Mouse (Mus musculus) spleen, adult 18-20 months (tissue): Measurements from ENCODE around the gene Smok3b.

ENCODE experiments used
- DNase-seq, 2 experiments: peaks; one replicate each; pipeline ENCODE4 v3.0.0; 2022; ENCODE audit warnings: mixed read lengths in 2 of 2

The Smok3b gene

DNA sequence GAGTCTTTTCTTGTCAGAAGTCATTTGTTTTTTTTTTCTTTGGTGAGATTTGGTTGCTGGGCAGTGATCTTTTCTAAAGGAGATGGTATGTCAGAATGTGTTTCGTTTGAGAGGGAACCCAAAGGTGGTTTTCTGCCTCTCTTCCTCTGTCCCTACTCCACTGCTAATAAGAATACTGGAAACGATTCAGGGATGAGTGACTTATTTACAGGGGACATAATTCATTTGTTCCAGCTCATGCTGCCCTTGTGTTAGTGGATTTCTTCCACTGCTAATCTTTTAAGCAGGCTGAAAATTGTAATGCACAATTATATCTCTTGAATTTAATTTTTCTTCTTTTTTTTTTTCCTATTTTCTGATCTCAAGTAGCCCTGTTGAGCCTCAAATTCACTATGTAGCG, 65.6 kb downstream of the Smok3b start:
- no peak for DNase-seq

DNA sequence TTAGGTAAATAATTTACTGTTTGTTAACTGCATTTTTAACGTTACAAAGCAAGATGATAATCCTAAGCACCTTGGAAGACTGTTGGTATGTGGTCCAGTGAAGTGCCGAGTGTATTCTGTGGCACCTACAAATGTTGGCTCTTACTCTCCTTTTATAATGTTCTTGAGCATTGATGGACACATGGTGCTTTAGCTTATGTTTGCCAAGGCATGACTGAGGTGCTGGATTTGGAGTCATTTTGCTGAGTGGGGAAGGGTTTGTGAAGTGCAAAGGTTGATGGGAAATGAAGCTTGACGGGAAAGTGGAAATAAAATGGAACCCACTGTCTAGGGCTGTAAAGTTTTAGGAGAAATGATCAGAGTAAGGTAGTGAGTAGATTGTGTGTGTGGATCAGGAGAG, 67.1 kb downstream of the Smok3b start:
- no peak for DNase-seq

DNA sequence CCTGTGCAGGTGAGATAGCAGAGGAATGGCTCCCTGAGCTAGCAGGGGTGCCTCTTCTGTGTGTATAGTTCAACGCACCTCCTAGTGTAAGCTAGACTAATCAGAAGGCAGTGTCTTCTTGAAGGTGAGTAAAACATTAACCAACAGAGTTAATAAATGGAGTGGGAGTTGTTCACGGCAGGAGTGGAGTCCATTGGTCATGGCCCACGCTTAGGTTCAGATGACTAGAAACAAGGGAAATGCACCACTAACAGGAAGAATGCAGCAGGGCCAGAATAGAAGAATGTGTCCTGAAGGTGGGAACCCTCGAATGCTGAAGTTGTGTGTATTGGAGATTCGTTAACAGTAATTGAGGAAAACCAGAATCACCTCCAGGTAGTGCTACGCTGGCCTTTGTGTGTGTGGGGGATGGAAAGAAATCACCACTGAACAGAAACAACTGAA, 67.9 kb downstream of the Smok3b start:
- no peak for DNase-seq

DNA sequence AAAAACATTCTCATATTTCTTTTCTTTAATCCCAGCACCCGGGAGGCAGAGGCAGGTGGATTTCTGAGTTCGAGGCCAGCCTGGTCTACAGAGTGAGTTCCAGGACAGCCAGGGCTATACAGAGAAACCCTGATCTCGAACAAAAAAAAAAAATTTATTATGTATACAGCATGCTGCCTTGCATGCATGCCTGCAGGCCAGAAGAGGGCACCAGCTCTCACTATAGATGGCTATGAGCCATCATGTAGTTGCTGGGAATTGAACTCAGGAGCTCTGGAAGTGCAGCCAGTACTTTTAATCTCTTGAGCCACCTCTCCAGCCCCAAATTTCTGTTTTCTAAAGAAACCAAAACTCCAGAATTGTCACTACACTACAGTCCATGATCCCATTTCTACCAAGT, 69.0 kb downstream of the Smok3b start:
- DNase-seq = peak in 1 of 2 experiments; percentile 5

DNA sequence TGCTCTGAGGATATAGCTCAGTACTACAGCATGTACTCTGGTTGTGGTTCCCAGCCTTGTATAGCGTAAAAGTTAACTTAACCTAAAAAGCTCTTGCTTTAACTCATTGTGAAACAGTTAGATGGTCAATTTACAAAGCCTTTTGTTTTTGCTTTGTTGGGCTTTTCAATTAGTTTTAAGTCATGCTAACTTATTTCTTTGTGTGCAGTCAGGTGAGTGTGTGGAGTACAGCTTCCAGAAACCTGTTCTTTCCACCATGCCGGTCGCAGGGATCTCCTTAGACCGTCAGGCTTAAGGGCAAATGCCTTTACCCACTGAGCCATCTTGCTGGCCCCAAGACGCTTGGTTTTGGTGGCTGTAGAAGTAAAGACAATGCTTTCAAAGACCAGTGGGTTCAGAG, 69.5 kb downstream of the Smok3b start:
- no peak for DNase-seq

DNA sequence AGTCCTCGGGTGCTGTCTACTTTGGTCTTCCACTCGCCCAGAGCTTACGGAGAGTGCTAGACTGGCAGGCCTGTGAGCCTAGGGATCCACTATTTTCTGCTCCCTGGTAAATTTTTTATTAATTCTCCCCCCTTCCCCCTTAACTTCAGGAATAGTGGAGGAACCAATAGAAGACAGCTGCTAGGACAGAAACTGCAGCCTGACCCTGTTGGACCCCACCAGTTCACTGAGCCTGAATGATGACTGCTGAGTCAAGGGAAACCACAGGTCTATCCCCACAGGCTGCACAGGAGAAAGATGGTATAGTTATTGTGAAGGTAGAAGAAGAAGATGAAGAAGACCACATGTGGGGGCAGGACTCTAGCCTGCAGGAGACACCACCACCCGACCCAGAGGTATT, 71.5 kb downstream of the Smok3b start:
- DNase-seq = no peak

DNA sequence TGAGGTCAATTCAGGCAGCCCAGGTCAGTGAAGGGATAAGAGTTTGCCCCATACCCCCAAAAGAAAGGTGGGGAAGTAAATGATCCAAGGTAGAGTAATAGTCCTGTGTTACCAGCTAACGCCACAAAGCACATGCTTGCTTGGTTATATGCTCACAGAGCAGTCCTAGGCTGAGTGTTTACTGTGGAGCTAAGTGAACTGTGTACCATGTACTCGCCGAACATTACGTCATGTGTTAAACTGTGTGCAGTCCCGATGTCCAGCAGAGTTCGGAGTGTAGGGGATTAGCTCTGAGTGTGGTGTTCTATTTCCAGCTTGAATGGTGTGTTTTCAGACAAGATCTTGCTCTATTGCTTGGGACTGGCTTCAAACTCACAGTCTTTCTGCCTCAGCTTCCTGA, 73.2 kb downstream of the Smok3b start:
- DNase-seq = no peak
